In genomic region chr12:3329677-3330076, GRCm38 (mm10) we compare ENCODE assay signal across 25 mouse cellular contexts.
"Had no signal": no experiment of that assay in that cellular context is flagged by ENCODE, and none has a peak within 500 bp of the region (broad histone marks: within the 10 kb centered on the region; RNA-seq: fewer than 3 reads in every experiment).

No protein-coding gene starts in this region.

- H3K36me3 ChIP-seq: heart, embryonic 13.5 days; heart, embryonic 15.5 days; hindbrain, embryonic 13.5 days; hindbrain, embryonic 15.5 days; limb, embryonic 10.5 days; limb, embryonic 12.5 days had no signal

- H3K4me3 ChIP-seq: heart, adult 2 months; heart, embryonic 13.5 days; heart, embryonic 15.5 days; hindbrain, embryonic 13.5 days; hindbrain, embryonic 15.5 days; layer of hippocampus, adult 2 months; left cerebral cortex, adult 2 months; limb, embryonic 10.5 days; limb, embryonic 12.5 days had no signal

- H3K9ac ChIP-seq: heart, embryonic 13.5 days; heart, embryonic 15.5 days; hindbrain, embryonic 13.5 days; hindbrain, embryonic 15.5 days; limb, embryonic 12.5 days had no signal

- H3K27ac ChIP-seq: heart, adult 2 months; heart, embryonic 13.5 days; heart, embryonic 15.5 days; hindbrain, embryonic 13.5 days; hindbrain, embryonic 15.5 days; hindbrain, postnatal 0 days; layer of hippocampus, adult 2 months; left cerebral cortex, adult 2 months; limb, embryonic 10.5 days; limb, embryonic 12.5 days had no signal

- H3K4me2 ChIP-seq: heart, embryonic 11.5 days; heart, embryonic 13.5 days; heart, embryonic 15.5 days; hindbrain, embryonic 13.5 days; hindbrain, embryonic 15.5 days; limb, embryonic 12.5 days; liver, embryonic 11.5 days had no signal

- H3K27me3 ChIP-seq: heart, embryonic 13.5 days; heart, embryonic 15.5 days; hindbrain, embryonic 13.5 days; hindbrain, embryonic 15.5 days; limb, embryonic 12.5 days had no signal

- H3K4me1 ChIP-seq: heart, embryonic 13.5 days; heart, embryonic 15.5 days; hindbrain, embryonic 13.5 days; hindbrain, embryonic 15.5 days; limb, embryonic 10.5 days; limb, embryonic 12.5 days had no signal

- ATAC-seq: hindbrain, postnatal 0 days; intestine, embryonic 16.5 days had no signal

- H3K9me3 ChIP-seq: heart, embryonic 15.5 days; hindbrain, embryonic 13.5 days; limb, embryonic 10.5 days; limb, embryonic 12.5 days had no signal

- DNase-seq: gastrocnemius, postnatal 14 days; gastrocnemius, postnatal 36 days; heart, adult 11 months; heart, adult 2 months; heart, postnatal 14 days; heart, postnatal 36 days; kidney, adult 11 months; kidney, adult 2 months; kidney, adult 9 months; kidney, postnatal 10 days; kidney, postnatal 25 days; kidney, postnatal 4 days; liver had no signal
